Mouse (Mus musculus): ENCODE measurements at regions not wholly inside any gene's neighbourhood (a gene's known extent, or its start where the extent isn't known, plus 50 kb on each side); places are given as distances from the start of the nearest gene placed in this dataset.

DNA sequence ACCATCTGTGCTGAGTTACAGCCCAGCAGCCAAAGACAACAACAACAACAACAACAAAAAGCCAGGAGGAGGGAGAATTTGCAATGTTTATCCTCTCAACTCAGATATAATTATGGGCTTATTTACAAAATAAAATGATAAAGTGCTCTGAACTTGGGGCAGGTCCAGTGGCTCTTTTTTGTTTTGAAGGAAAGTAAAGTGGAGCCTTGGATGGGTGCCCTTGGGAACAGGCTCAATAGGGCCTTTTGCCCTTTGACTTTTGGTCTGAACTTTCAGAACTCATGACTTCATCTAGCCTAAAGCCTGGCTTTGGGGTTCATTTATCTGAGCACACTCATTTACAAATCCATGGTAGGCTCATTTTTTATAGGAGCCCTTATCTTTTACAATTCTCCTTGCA, 396.2 kb upstream of the Igfbp3 start:
- H3K4me3 ChIP-seq (ENCODE audit: insufficient read depth, low read depth, low read length), result no peak overlapping the region
- TF ChIP-seq CTCF (conservative IDR thresholded peaks at IDR 0.05; ENCODE audit: insufficient read depth, insufficient read length, low read depth, low read length), result no peak
- no peak for TF ChIP-seq POLR2A (IDR thresholded peaks at IDR 0.05; ENCODE audit: low read depth, low read length)
- no peaks in the 10 kb centered on the region for H3K27me3 ChIP-seq (replicated peaks; ENCODE audit: control insufficient read depth, insufficient read depth, low read length)
- H3K36me3 ChIP-seq (ENCODE audit: control insufficient read depth, insufficient read depth, low read length), result no peaks in the 10 kb centered on the region
- no peaks in the 10 kb centered on the region for H3K4me1 ChIP-seq (ENCODE audit: control insufficient read depth, insufficient read depth, low read length)
- DNase-seq, result peak; percentile 85
- no peak overlapping the region for H3K27ac ChIP-seq (ENCODE audit: insufficient read depth, low read depth, low read length)

- H3K27me3 ChIP-seq (replicated peaks; ENCODE audit: control insufficient read depth, insufficient read depth, low read length), result no peaks in the 10 kb centered on the region
- TF ChIP-seq CTCF (conservative IDR thresholded peaks at IDR 0.05; ENCODE audit: insufficient read depth, insufficient read length, low read depth, low read length) (no peak), POLR2A (IDR thresholded peaks at IDR 0.05; ENCODE audit: low read depth, low read length) (no peak)
- no peaks in the 10 kb centered on the region for H3K36me3 ChIP-seq (ENCODE audit: control insufficient read depth, insufficient read depth, low read length)
- no peaks in the 10 kb centered on the region for H3K4me1 ChIP-seq (ENCODE audit: control insufficient read depth, insufficient read depth, low read length)
- WGBS, result 87% methylated on average over 7 of the region's 7 CpGs
- no peak overlapping the region for H3K27ac ChIP-seq (ENCODE audit: insufficient read depth, low read depth, low read length)
- DNase-seq, result no peak
- no peak overlapping the region for H3K4me3 ChIP-seq (ENCODE audit: insufficient read depth, low read depth, low read length)
Observed at GRCm38 (mm10) chr11:7606652-7607051, 392.9 kb upstream of the Igfbp3 start.

GRCm38 (mm10) chr11:7592010-7592409, 378.3 kb upstream of the Igfbp3 start:
- DNase-seq, result no peak
- Histone ChIP-seq H3K4me1 (ENCODE audit: control insufficient read depth, insufficient read depth, low read length) (no peaks in the 10 kb centered on the region), H3K27ac (ENCODE audit: insufficient read depth, low read depth, low read length) (no peak overlapping the region), H3K36me3 (ENCODE audit: control insufficient read depth, insufficient read depth, low read length) (no peaks in the 10 kb centered on the region), H3K4me3 (ENCODE audit: insufficient read depth, low read depth, low read length) (no peak overlapping the region), H3K27me3 (replicated peaks; ENCODE audit: control insufficient read depth, insufficient read depth, low read length) (no peaks in the 10 kb centered on the region)
- WGBS, result 75% methylated on average over 4 of the region's 4 CpGs
- TF ChIP-seq POLR2A (IDR thresholded peaks at IDR 0.05; ENCODE audit: low read depth, low read length) (no peak), CTCF (conservative IDR thresholded peaks at IDR 0.05; ENCODE audit: insufficient read depth, insufficient read length, low read depth, low read length) (no peak)

- Histone ChIP-seq H3K4me1 (ENCODE audit: control insufficient read depth, insufficient read depth, low read length) (no peaks in the 10 kb centered on the region), H3K27ac (ENCODE audit: insufficient read depth, low read depth, low read length) (no peak overlapping the region), H3K4me3 (ENCODE audit: insufficient read depth, low read depth, low read length) (no peak overlapping the region), H3K36me3 (ENCODE audit: control insufficient read depth, insufficient read depth, low read length) (no peaks in the 10 kb centered on the region), H3K27me3 (replicated peaks; ENCODE audit: control insufficient read depth, insufficient read depth, low read length) (no peaks in the 10 kb centered on the region)
- WGBS, result 91% methylated on average over 2 of the region's 2 CpGs
- no peak for DNase-seq
- no peak for TF ChIP-seq POLR2A (IDR thresholded peaks at IDR 0.05; ENCODE audit: low read depth, low read length)
- no peak for TF ChIP-seq CTCF (conservative IDR thresholded peaks at IDR 0.05; ENCODE audit: insufficient read depth, insufficient read length, low read depth, low read length)
Observed at GRCm38 (mm10) chr11:7583296-7583695, 369.6 kb upstream of the Igfbp3 start.

GRCm38 (mm10) chr11:7568484-7568883, 354.8 kb upstream of the Igfbp3 start:
- no peaks in the 10 kb centered on the region for H3K27me3 ChIP-seq (replicated peaks; ENCODE audit: control insufficient read depth, insufficient read depth, low read length)
- WGBS, result 71% methylated on average over 1 of the region's 1 CpGs
- peak; percentile 34 for DNase-seq
- no peaks in the 10 kb centered on the region for H3K36me3 ChIP-seq (ENCODE audit: control insufficient read depth, insufficient read depth, low read length)
- H3K27ac ChIP-seq (ENCODE audit: insufficient read depth, low read depth, low read length), result no peak overlapping the region
- H3K4me1 ChIP-seq (ENCODE audit: control insufficient read depth, insufficient read depth, low read length), result no peaks in the 10 kb centered on the region
- TF ChIP-seq CTCF (conservative IDR thresholded peaks at IDR 0.05; ENCODE audit: insufficient read depth, insufficient read length, low read depth, low read length) (no peak), POLR2A (IDR thresholded peaks at IDR 0.05; ENCODE audit: low read depth, low read length) (no peak)
- H3K4me3 ChIP-seq (ENCODE audit: insufficient read depth, low read depth, low read length), result no peak overlapping the region

DNA sequence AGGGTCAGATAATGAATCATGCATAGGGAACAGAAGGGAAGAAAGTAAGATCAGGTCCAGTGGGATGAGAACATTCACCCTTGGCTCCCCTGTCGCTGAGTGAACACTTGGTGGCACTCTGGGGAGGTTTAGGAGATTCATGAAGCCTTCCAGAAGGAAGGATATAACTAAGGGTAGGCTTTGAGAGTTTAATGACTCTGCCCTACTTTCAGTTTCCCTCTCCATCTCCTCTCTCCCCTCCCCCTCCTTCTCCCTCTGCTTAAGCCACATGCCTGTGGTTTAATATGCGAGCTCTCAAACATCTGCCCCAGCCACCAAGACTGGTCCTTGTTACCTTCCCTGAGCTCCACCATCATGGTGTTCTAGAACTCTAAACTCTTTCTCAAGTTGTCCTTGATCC, 348.3 kb upstream of the Igfbp3 start:
- Histone ChIP-seq H3K36me3 (ENCODE audit: control insufficient read depth, insufficient read depth, low read length) (no peaks in the 10 kb centered on the region), H3K4me3 (ENCODE audit: insufficient read depth, low read depth, low read length) (no peak overlapping the region), H3K4me1 (ENCODE audit: control insufficient read depth, insufficient read depth, low read length) (no peaks in the 10 kb centered on the region), H3K27me3 (replicated peaks; ENCODE audit: control insufficient read depth, insufficient read depth, low read length) (no peaks in the 10 kb centered on the region), H3K27ac (ENCODE audit: insufficient read depth, low read depth, low read length) (no peak overlapping the region)
- peak; percentile 47 for DNase-seq
- TF ChIP-seq CTCF (conservative IDR thresholded peaks at IDR 0.05; ENCODE audit: insufficient read depth, insufficient read length, low read depth, low read length) (0 out of 2 replicates have a peak, but pooled peaks have one; percentile 15), POLR2A (IDR thresholded peaks at IDR 0.05; ENCODE audit: low read depth, low read length) (no peak)
- whole genome bisulfite sequencing, result 50% methylated on average over 2 of the region's 2 CpGs

- H3K36me3 ChIP-seq (ENCODE audit: control insufficient read depth, insufficient read depth, low read length), result no peaks in the 10 kb centered on the region
- 39% methylated on average over 1 of the region's 1 CpGs for WGBS
- no peak for DNase-seq
- peak overlapping the region; percentile 45; the same call in 1 of the 2 replicates for H3K27ac ChIP-seq (ENCODE audit: insufficient read depth, low read depth, low read length)
- TF ChIP-seq POLR2A (IDR thresholded peaks at IDR 0.05; ENCODE audit: low read depth, low read length), result no peak
- no peak for TF ChIP-seq CTCF (conservative IDR thresholded peaks at IDR 0.05; ENCODE audit: insufficient read depth, insufficient read length, low read depth, low read length)
- H3K4me3 ChIP-seq (ENCODE audit: insufficient read depth, low read depth, low read length), result no peak overlapping the region
- H3K4me1 ChIP-seq (ENCODE audit: control insufficient read depth, insufficient read depth, low read length), result no peaks in the 10 kb centered on the region
- H3K27me3 ChIP-seq (replicated peaks; ENCODE audit: control insufficient read depth, insufficient read depth, low read length), result no peaks in the 10 kb centered on the region
Observed at GRCm38 (mm10) chr11:7561437-7561836, 347.7 kb upstream of the Igfbp3 start.

All from kidney, adult 2 months (tissue).